Comparison of ENCODE assay signal across 23 mouse cellular contexts in genomic region chr2:160918930-160919215, GRCm38 (mm10). TPM values are rescaled to one million over a fixed set of nuclear protein-coding genes. Genes with fewer than 3 reads are reported as not detected.
DNase-seq lines count a peak whose midpoint lies in the region; ATAC-seq lines count a peak whose summit lies in the region.
"Had no signal": no experiment of that assay in that cellular context is flagged by ENCODE, and none has a peak within 500 bp of the region (broad histone marks: within the 10 kb centered on the region; RNA-seq: fewer than 3 reads in every experiment).

No protein-coding gene starts in this region.

- 68% methylated on average over 2 of the region's 2 CpGs for WGBS in forebrain, embryonic 14.5 days
- WGBS in forebrain, embryonic 15.5 days, result 85% methylated on average over 2 of the region's 2 CpGs
- 68% methylated on average over 2 of the region's 2 CpGs for WGBS in midbrain, embryonic 13.5 days
- WGBS in midbrain, embryonic 11.5 days, result 80% methylated on average over 2 of the region's 2 CpGs
- 88% methylated on average over 2 of the region's 2 CpGs for WGBS in embryonic facial prominence, embryonic 11.5 days
- 81% methylated on average over 2 of the region's 2 CpGs for WGBS in embryonic facial prominence, embryonic 13.5 days

- no peaks in the 10 kb centered on the region for H3K36me3 ChIP-seq in forebrain, embryonic 14.5 days (ENCODE audit: control insufficient read depth, insufficient read depth, low read length)
- H3K36me3 ChIP-seq in forebrain, embryonic 15.5 days, result no peaks in the 10 kb centered on the region
- H3K36me3 ChIP-seq in midbrain, embryonic 13.5 days, result no peaks in the 10 kb centered on the region
- H3K36me3 ChIP-seq in midbrain, embryonic 11.5 days (ENCODE audit: control insufficient read depth, insufficient read depth, low read length), result no peaks in the 10 kb centered on the region
- H3K36me3 ChIP-seq in embryonic facial prominence, embryonic 11.5 days (replicated peaks; ENCODE audit: control insufficient read depth, insufficient read depth, low read depth, low read length), result no peaks in the 10 kb centered on the region
- no peaks in the 10 kb centered on the region for H3K36me3 ChIP-seq in embryonic facial prominence, embryonic 13.5 days
- H3K36me3 ChIP-seq: embryonic facial prominence, embryonic 15.5 days; heart, embryonic 12.5 days; hindbrain, embryonic 13.5 days; intestine, embryonic 15.5 days had no signal

- no peak overlapping the region for H3K4me2 ChIP-seq in forebrain, embryonic 14.5 days (ENCODE audit: low read length)
- no peak overlapping the region for H3K4me2 ChIP-seq in forebrain, embryonic 15.5 days (replicated peaks)
- H3K4me2 ChIP-seq in midbrain, embryonic 13.5 days (replicated peaks), result no peak overlapping the region
- no peak overlapping the region for H3K4me2 ChIP-seq in midbrain, embryonic 11.5 days
- no peak overlapping the region for H3K4me2 ChIP-seq in embryonic facial prominence, embryonic 11.5 days (ENCODE audit: low read depth, low read length)
- H3K4me2 ChIP-seq in embryonic facial prominence, embryonic 13.5 days, result no peak overlapping the region
- H3K4me2 ChIP-seq: embryonic facial prominence, embryonic 15.5 days; heart, embryonic 12.5 days; hindbrain, embryonic 13.5 days; intestine, embryonic 15.5 days had no signal

- H3K9me3 ChIP-seq in forebrain, embryonic 14.5 days (replicated peaks; ENCODE audit: control insufficient read depth, low read length), result no peaks in the 10 kb centered on the region
- no peaks in the 10 kb centered on the region for H3K9me3 ChIP-seq in forebrain, embryonic 15.5 days
- H3K9me3 ChIP-seq in midbrain, embryonic 13.5 days, result no peaks in the 10 kb centered on the region
- no peaks in the 10 kb centered on the region for H3K9me3 ChIP-seq in midbrain, embryonic 11.5 days (ENCODE audit: control insufficient read depth, low read length)
- no peaks in the 10 kb centered on the region for H3K9me3 ChIP-seq in embryonic facial prominence, embryonic 11.5 days (replicated peaks; ENCODE audit: control insufficient read depth, low read length)
- H3K9me3 ChIP-seq in embryonic facial prominence, embryonic 13.5 days, result no peaks in the 10 kb centered on the region; the same call in 1 of the 2 replicates
- H3K9me3 ChIP-seq: embryonic facial prominence, embryonic 15.5 days; heart, embryonic 12.5 days; intestine, embryonic 15.5 days had no signal

- H3K27me3 ChIP-seq in forebrain, embryonic 14.5 days (replicated peaks; ENCODE audit: control insufficient read depth, insufficient read depth, low read length), result no peaks in the 10 kb centered on the region
- H3K27me3 ChIP-seq in forebrain, embryonic 15.5 days, result peaks cover 6% of the 10 kb centered on the region
- H3K27me3 ChIP-seq in midbrain, embryonic 13.5 days, result peaks cover 13% of the 10 kb centered on the region
- no peaks in the 10 kb centered on the region for H3K27me3 ChIP-seq in midbrain, embryonic 11.5 days (ENCODE audit: control insufficient read depth, insufficient read depth, low read length)
- H3K27me3 ChIP-seq in embryonic facial prominence, embryonic 11.5 days (ENCODE audit: control insufficient read depth, insufficient read depth, low read length), result no peaks in the 10 kb centered on the region
- H3K27me3 ChIP-seq in embryonic facial prominence, embryonic 13.5 days, result peaks cover 7% of the 10 kb centered on the region; the same call in 1 of the 2 replicates
- H3K27me3 ChIP-seq: intestine, embryonic 15.5 days had no signal

- no peak for DNase-seq in forebrain, embryonic 14.5 days (ENCODE audit: low spot score)
- DNase-seq in midbrain, embryonic 11.5 days (ENCODE audit: low spot score, missing footprints), result no peak
- no peak for DNase-seq in embryonic facial prominence, embryonic 11.5 days (ENCODE audit: low spot score)
- DNase-seq: adrenal gland, adult 8-10 months; adrenal gland, postnatal 36 days; cerebellum, adult 11 months; cerebellum, adult 8-10 months; cerebellum, postnatal 14 days; embryo, embryonic 11 days; gastrocnemius, adult 2 months; gastrocnemius, postnatal 25 days; kidney, adult 18-20 months had no signal

- ATAC-seq in forebrain, embryonic 14.5 days, result 0 out of 2 replicates have a peak, but pooled peaks have one; percentile 15
- ATAC-seq in forebrain, embryonic 15.5 days (replicated peaks), result no peak
- ATAC-seq in midbrain, embryonic 13.5 days, result peak; percentile 67; the same call in 1 of the 2 replicates
- no peak for ATAC-seq in midbrain, embryonic 11.5 days (ENCODE audit: low FRiP score)
- peak; percentile 39; the same call in 1 of the 2 replicates for ATAC-seq in embryonic facial prominence, embryonic 11.5 days (replicated peaks; ENCODE audit: insufficient number of reproducible peaks, low FRiP score, low TSS enrichment, low read depth)
- no peak for ATAC-seq in embryonic facial prominence, embryonic 13.5 days (ENCODE audit: insufficient number of reproducible peaks, insufficient read depth, low FRiP score, low TSS enrichment, low read depth)
- ATAC-seq in monocyte, adult 5-6 weeks (replicated peaks; ENCODE audit: insufficient number of reproducible peaks, low FRiP score, low TSS enrichment, poor library complexity, severe bottlenecking), result no peak
- ATAC-seq: intestine, embryonic 15.5 days had no signal

- H3K4me1 ChIP-seq in forebrain, embryonic 14.5 days (ENCODE audit: control insufficient read depth, insufficient read depth, low read length), result 0 out of 2 replicates have a peak, but pooled peaks cover 2% of the 10 kb centered on the region
- H3K4me1 ChIP-seq in forebrain, embryonic 15.5 days, result 0 out of 2 replicates have a peak, but pooled peaks cover 7% of the 10 kb centered on the region
- H3K4me1 ChIP-seq in midbrain, embryonic 13.5 days (replicated peaks), result peaks cover 29% of the 10 kb centered on the region
- H3K4me1 ChIP-seq in midbrain, embryonic 11.5 days (ENCODE audit: control insufficient read depth, insufficient read depth, low read length), result peaks cover 12% of the 10 kb centered on the region
- H3K4me1 ChIP-seq in embryonic facial prominence, embryonic 11.5 days (ENCODE audit: control insufficient read depth, insufficient read depth, low read length), result peaks cover 3% of the 10 kb centered on the region
- peaks cover 38% of the 10 kb centered on the region for H3K4me1 ChIP-seq in embryonic facial prominence, embryonic 13.5 days

- no peak overlapping the region for H3K9ac ChIP-seq in forebrain, embryonic 14.5 days (ENCODE audit: low read length)
- H3K9ac ChIP-seq in forebrain, embryonic 15.5 days (replicated peaks), result no peak overlapping the region
- no peak overlapping the region for H3K9ac ChIP-seq in midbrain, embryonic 13.5 days (replicated peaks)
- H3K9ac ChIP-seq in midbrain, embryonic 11.5 days (ENCODE audit: low read length), result no peak overlapping the region
- no peak overlapping the region for H3K9ac ChIP-seq in embryonic facial prominence, embryonic 11.5 days (replicated peaks; ENCODE audit: low read length)
- 0 out of 2 replicates have a peak overlapping the region, but pooled peaks have one; percentile 11 for H3K9ac ChIP-seq in embryonic facial prominence, embryonic 13.5 days
- H3K9ac ChIP-seq: embryonic facial prominence, embryonic 15.5 days; hindbrain, embryonic 13.5 days; intestine, embryonic 15.5 days had no signal

- H3K27ac ChIP-seq in forebrain, embryonic 14.5 days (ENCODE audit: low read depth, low read length), result no peak overlapping the region
- no peak overlapping the region for H3K27ac ChIP-seq in forebrain, embryonic 15.5 days (replicated peaks)
- no peak overlapping the region for H3K27ac ChIP-seq in midbrain, embryonic 13.5 days
- H3K27ac ChIP-seq in midbrain, embryonic 11.5 days (ENCODE audit: low read depth, low read length), result no peak overlapping the region
- H3K27ac ChIP-seq in embryonic facial prominence, embryonic 11.5 days (replicated peaks; ENCODE audit: low read depth, low read length), result no peak overlapping the region
- H3K27ac ChIP-seq in embryonic facial prominence, embryonic 13.5 days, result no peak overlapping the region
- H3K27ac ChIP-seq: embryonic facial prominence, embryonic 15.5 days; gastrocnemius, adult 2 months; hindbrain, embryonic 13.5 days; intestine, embryonic 15.5 days had no signal

- no peak overlapping the region for H3K4me3 ChIP-seq in forebrain, embryonic 14.5 days (ENCODE audit: low read depth, low read length)
- H3K4me3 ChIP-seq in forebrain, embryonic 15.5 days, result no peak overlapping the region
- H3K4me3 ChIP-seq in midbrain, embryonic 13.5 days (replicated peaks), result no peak overlapping the region
- H3K4me3 ChIP-seq in midbrain, embryonic 11.5 days (ENCODE audit: low read depth, low read length), result no peak overlapping the region
- no peak overlapping the region for H3K4me3 ChIP-seq in embryonic facial prominence, embryonic 11.5 days (ENCODE audit: low read depth, low read length)
- H3K4me3 ChIP-seq in embryonic facial prominence, embryonic 13.5 days, result no peak overlapping the region
- H3K4me3 ChIP-seq: embryonic facial prominence, embryonic 15.5 days; erythroblast, embryonic 14.5 days; gastrocnemius, adult 2 months; heart, embryonic 12.5 days; hindbrain, embryonic 13.5 days; intestine, embryonic 15.5 days had no signal

RNA-seq across cellular contexts. Expression of gene Emilin3, which starts 6.7 kb away (rescaled TPM):
- 0.24 and 0.32 TPM in 2 replicates for polyA plus RNA-seq in forebrain, embryonic 14.5 days (2014; fragmentation: Nextera tagmentation; extraction: Ambion mirVana)
- 0.29 and 0.34 TPM in 2 replicates for polyA plus RNA-seq in forebrain, embryonic 15.5 days (2015; fragmentation: Nextera tagmentation; extraction: Ambion mirVana)
- polyA plus RNA-seq in midbrain, embryonic 13.5 days (2015; fragmentation: Nextera tagmentation; extraction: Ambion mirVana), result 0.98 and 1.2 TPM in 2 replicates
- polyA plus RNA-seq in midbrain, embryonic 11.5 days (2014; fragmentation: Nextera tagmentation; extraction: Ambion mirVana), result 2.6 and 2.9 TPM in 2 replicates
- polyA plus RNA-seq in embryonic facial prominence, embryonic 11.5 days (2014; fragmentation: Nextera tagmentation; extraction: Ambion mirVana), result 3.3 and 4.1 TPM in 2 replicates
- polyA plus RNA-seq in embryonic facial prominence, embryonic 13.5 days (2015; fragmentation: Nextera tagmentation; extraction: Ambion mirVana), result 25.0 and 27.0 TPM in 2 replicates
- total RNA-seq in monocyte, adult 5-6 weeks (2017), result not detected in 3 replicates
- total RNA-seq: adrenal gland, adult 8-10 months; adrenal gland, postnatal 36 days; common myeloid progenitor, adult 5-6 weeks; granulocyte monocyte progenitor cell, adult 5-6 weeks had no signal
- polyA plus RNA-seq: erythroblast, embryonic 14.5 days had no signal

RNA-seq across cellular contexts. Expression of gene Lpin3, which starts 38.4 kb away (rescaled TPM):
- 0.08 TPM in 1 of 2 replicates, not detected in the other for polyA plus RNA-seq in forebrain, embryonic 14.5 days (2014; fragmentation: Nextera tagmentation; extraction: Ambion mirVana)
- 0.13 and 0.15 TPM in 2 replicates for polyA plus RNA-seq in forebrain, embryonic 15.5 days (2015; fragmentation: Nextera tagmentation; extraction: Ambion mirVana)
- 0.24 and 0.38 TPM in 2 replicates for polyA plus RNA-seq in midbrain, embryonic 13.5 days (2015; fragmentation: Nextera tagmentation; extraction: Ambion mirVana)
- polyA plus RNA-seq in midbrain, embryonic 11.5 days (2014; fragmentation: Nextera tagmentation; extraction: Ambion mirVana), result 0.10 and 0.21 TPM in 2 replicates
- polyA plus RNA-seq in embryonic facial prominence, embryonic 11.5 days (2014; fragmentation: Nextera tagmentation; extraction: Ambion mirVana), result 0.50 and 0.88 TPM in 2 replicates
- 2.1 and 2.4 TPM in 2 replicates for polyA plus RNA-seq in embryonic facial prominence, embryonic 13.5 days (2015; fragmentation: Nextera tagmentation; extraction: Ambion mirVana)
- total RNA-seq in monocyte, adult 5-6 weeks (2017), result not detected in 3 replicates
- total RNA-seq: common myeloid progenitor, adult 5-6 weeks; granulocyte monocyte progenitor cell, adult 5-6 weeks had no signal
- polyA plus RNA-seq: erythroblast, embryonic 14.5 days had no signal

RNA-seq across cellular contexts. Expression of gene Zhx3, which starts 46.1 kb away (rescaled TPM):
- polyA plus RNA-seq in forebrain, embryonic 14.5 days (2014; fragmentation: Nextera tagmentation; extraction: Ambion mirVana), result 10.3 and 10.8 TPM in 2 replicates
- polyA plus RNA-seq in forebrain, embryonic 15.5 days (2015; fragmentation: Nextera tagmentation; extraction: Ambion mirVana), result 19.7 and 21.1 TPM in 2 replicates
- polyA plus RNA-seq in midbrain, embryonic 13.5 days (2015; fragmentation: Nextera tagmentation; extraction: Ambion mirVana), result 17.1 TPM in 2 replicates
- polyA plus RNA-seq in midbrain, embryonic 11.5 days (2014; fragmentation: Nextera tagmentation; extraction: Ambion mirVana), result 7.8 and 8.9 TPM in 2 replicates
- polyA plus RNA-seq in embryonic facial prominence, embryonic 11.5 days (2014; fragmentation: Nextera tagmentation; extraction: Ambion mirVana), result 8.0 and 8.1 TPM in 2 replicates
- polyA plus RNA-seq in embryonic facial prominence, embryonic 13.5 days (2015; fragmentation: Nextera tagmentation; extraction: Ambion mirVana), result 12.6 and 12.7 TPM in 2 replicates
- total RNA-seq in monocyte, adult 5-6 weeks (2017), result 1.6 to 4.1 TPM (median 2.0 TPM) in 3 replicates

Comparison
In these comparisons a context has a peak if more than half of its experiments do, and no peak if none do; other contexts are left out.
1. ATAC-seq: peak in forebrain, embryonic 14.5 days (single experiment), midbrain, embryonic 13.5 days (single experiment) and embryonic facial prominence, embryonic 11.5 days (single experiment); none in forebrain, embryonic 15.5 days (single experiment), midbrain, embryonic 11.5 days (single experiment), embryonic facial prominence, embryonic 13.5 days (single experiment) and monocyte, adult 5-6 weeks (single experiment).